Mouse (Mus musculus) brain, embryonic 14.5 days (tissue): ENCODE data around the gene Adamtsl4.

ENCODE experiments used
- CTCF ChIP-seq: fragments of 200-500 bp; IDR thresholded peaks from 2 replicates; pipeline ENCODE4 v1.5.1; 2012; ENCODE audit warnings: inconsistent platforms, mild to moderate bottlenecking, moderate library complexity, borderline replicate concordance; ENCODE audit not compliant: insufficient read depth, insufficient read length; ENCODE audit errors: extremely low read depth
- POLR2A ChIP-seq: fragments of 200-500 bp; IDR thresholded peaks from 2 replicates; pipeline ENCODE4 v1.6.1; 2012; ENCODE audit warnings: mild to moderate bottlenecking, inconsistent platforms, borderline replicate concordance; ENCODE audit not compliant: poor library complexity, insufficient read depth, insufficient read length, severe bottlenecking; ENCODE audit errors: extremely low read depth

- TF ChIP-seq CTCF (no peak), POLR2A (no peak)
These were observed 22.2 kb upstream of the Adamtsl4 start for GRCm38 (mm10) chr3:95709967-95710366.
